Mouse (Mus musculus): Measurements from ENCODE around the gene Mymk.
A peak's percentile ranks its signal among the peaks of the same experiment; 100 is the strongest.

The Mymk gene

GRCm38 (mm10) chr2:27079152-27079584 lies 7.2 kb upstream of the Mymk start, which contains the start of gene Adamtsl2:
Gene Adamtsl2, plus strand, starts transcription at chr2:27079379.
- no peak for DNase-seq (ENCODE audit: low spot score)

GRCm38 (mm10) chr2:27078312-27078711 lies 6.3 kb upstream of the Mymk start:
- no peak for DNase-seq (ENCODE audit: low spot score)

- no peak for DNase-seq (ENCODE audit: low spot score)
Observed at GRCm38 (mm10) chr2:27077655-27078244, 5.8 kb upstream of the Mymk start.

GRCm38 (mm10) chr2:27075485-27075884 lies 3.5 kb upstream of the Mymk start:
- DNase-seq (ENCODE audit: low spot score), result peak; percentile 6

- no peak for DNase-seq (ENCODE audit: low spot score)
Observed at GRCm38 (mm10) chr2:27074804-27075203, 2.8 kb upstream of the Mymk start.

- no peak for DNase-seq (ENCODE audit: low spot score)
Observed at GRCm38 (mm10) chr2:27073407-27073806, 1.4 kb upstream of the Mymk start.

- DNase-seq (ENCODE audit: low spot score), result no peak
Observed at GRCm38 (mm10) chr2:27071137-27071536, 842 bp downstream of the Mymk start.

GRCm38 (mm10) chr2:27070247-27070813 lies 1.6 kb downstream of the Mymk start:
- DNase-seq (ENCODE audit: low spot score), result no peak

- no peak for DNase-seq (ENCODE audit: low spot score)
Observed at GRCm38 (mm10) chr2:27069646-27070045, 2.3 kb downstream of the Mymk start.

- DNase-seq (ENCODE audit: low spot score), result no peak
Observed at GRCm38 (mm10) chr2:27067996-27068395, 4.0 kb downstream of the Mymk start.

- no peak for DNase-seq (ENCODE audit: low spot score)
Observed at GRCm38 (mm10) chr2:27067124-27067523, 4.9 kb downstream of the Mymk start.

- DNase-seq (ENCODE audit: low spot score), result no peak
Observed at GRCm38 (mm10) chr2:27059187-27059586, 12.8 kb downstream of the Mymk start.

GRCm38 (mm10) chr2:27058751-27059150 lies 13.2 kb downstream of the Mymk start:
- no peak for DNase-seq (ENCODE audit: low spot score)

GRCm38 (mm10) chr2:27058251-27058650 lies 13.7 kb downstream of the Mymk start:
- DNase-seq (ENCODE audit: low spot score), result no peak

- no peak for DNase-seq (ENCODE audit: low spot score)
Observed at GRCm38 (mm10) chr2:27049408-27049807, 22.6 kb downstream of the Mymk start.

- no peak for DNase-seq (ENCODE audit: low spot score)
Observed at GRCm38 (mm10) chr2:27045979-27046770, 25.8 kb downstream of the Mymk start.

GRCm38 (mm10) chr2:27044641-27045040 lies 27.3 kb downstream of the Mymk start:
- no peak for DNase-seq (ENCODE audit: low spot score)

GRCm38 (mm10) chr2:27044166-27044565 lies 27.8 kb downstream of the Mymk start:
- DNase-seq (ENCODE audit: low spot score), result no peak

- peak; percentile 32 for DNase-seq (ENCODE audit: low spot score)
Observed at GRCm38 (mm10) chr2:27043461-27043860, 28.5 kb downstream of the Mymk start.

GRCm38 (mm10) chr2:27042131-27042844 lies 29.7 kb downstream of the Mymk start:
- no peak for DNase-seq (ENCODE audit: low spot score)

- DNase-seq (ENCODE audit: low spot score), result no peak
Observed at GRCm38 (mm10) chr2:27039286-27039685, 32.7 kb downstream of the Mymk start.

- peak; percentile 51 for DNase-seq (ENCODE audit: low spot score)
Observed at GRCm38 (mm10) chr2:27038596-27038995, 33.4 kb downstream of the Mymk start.

GRCm38 (mm10) chr2:27037008-27037407 lies 35.0 kb downstream of the Mymk start:
- DNase-seq (ENCODE audit: low spot score), result no peak

Measured in c-Kit-positive CD71-positive TER-119-positive erythroid progenitor cells, embryonic 14.5 days (primary cell).